Comparison of ENCODE assay signal across 9 mouse cellular contexts in genomic region chr5:149527999-149528729, GRCm38 (mm10). TPM values are rescaled to one million over a fixed set of nuclear protein-coding genes. Genes with fewer than 3 reads are reported as not detected.
DNase-seq lines count a peak whose midpoint lies in the region; ATAC-seq lines count a peak whose summit lies in the region.
"Had no signal": no experiment of that assay in that cellular context is flagged by ENCODE, and none has a peak within 500 bp of the region (broad histone marks: within the 10 kb centered on the region; RNA-seq: fewer than 3 reads in every experiment).

Wdr95 (plus strand) TSS chr5:149528679.

- ATAC-seq in forebrain, embryonic 12.5 days (ENCODE audit: low FRiP score): peak; percentile 83
- 0 out of 2 replicates have a peak, but pooled peaks have one; percentile 26 for ATAC-seq in intestine, embryonic 15.5 days
- ATAC-seq in neural tube, embryonic 14.5 days (ENCODE audit: low read depth): peak; percentile 73
- no peak for ATAC-seq in liver, embryonic 11.5 days (replicated peaks; ENCODE audit: low FRiP score)

- intact Hi-C loops in left cerebral cortex, postnatal 25 days (cut with DNase I): loop anchor here (10.0 kb wide), 2 partner anchors 343 to 713 kb away; partner anchors contain the start of genes Hmgb1 and Uspl1

- 12% methylated on average over 29 of the region's 29 CpGs for WGBS in forebrain, embryonic 12.5 days
- 29% methylated on average over 29 of the region's 29 CpGs for WGBS in intestine, embryonic 15.5 days
- 7% methylated on average over 29 of the region's 29 CpGs for WGBS in neural tube, embryonic 14.5 days
- 43% methylated on average over 29 of the region's 29 CpGs for WGBS in liver, embryonic 11.5 days

- peaks cover 61% of the 10 kb centered on the region for H3K4me1 ChIP-seq in forebrain, embryonic 12.5 days
- H3K4me1 ChIP-seq in intestine, embryonic 15.5 days (replicated peaks): peaks cover 7% of the 10 kb centered on the region
- peaks cover 36% of the 10 kb centered on the region for H3K4me1 ChIP-seq in neural tube, embryonic 14.5 days (ENCODE audit: control insufficient read depth, insufficient read depth, low read length)
- no peaks in the 10 kb centered on the region; the same call in 1 of the 2 replicates for H3K4me1 ChIP-seq in liver, embryonic 11.5 days (replicated peaks; ENCODE audit: control insufficient read depth, insufficient read depth, low read length)
- H3K4me1 ChIP-seq: liver, embryonic 15.5 days had no signal

- no peaks in the 10 kb centered on the region for H3K9me3 ChIP-seq in forebrain, embryonic 12.5 days
- H3K9me3 ChIP-seq in intestine, embryonic 15.5 days: no peaks in the 10 kb centered on the region
- H3K9me3 ChIP-seq in neural tube, embryonic 14.5 days (ENCODE audit: control insufficient read depth, low read length): no peaks in the 10 kb centered on the region
- H3K9me3 ChIP-seq in liver, embryonic 11.5 days (ENCODE audit: control insufficient read depth, low read length): no peaks in the 10 kb centered on the region
- H3K9me3 ChIP-seq: liver, embryonic 15.5 days had no signal

- peak within 1 kb of the TSS; percentile 32 for H3K4me2 ChIP-seq in forebrain, embryonic 12.5 days
- H3K4me2 ChIP-seq in intestine, embryonic 15.5 days (replicated peaks): peak within 1 kb of the TSS; percentile 24; the same call in 1 of the 2 replicates
- peak within 1 kb of the TSS; percentile 38 for H3K4me2 ChIP-seq in neural tube, embryonic 14.5 days (ENCODE audit: low read depth, low read length)
- H3K4me2 ChIP-seq in liver, embryonic 11.5 days: no peak within 1 kb of the TSS; the same call in 1 of the 2 replicates
- H3K4me2 ChIP-seq: liver, embryonic 15.5 days had no signal

- peak within 1 kb of the TSS; percentile 90 for H3K27ac ChIP-seq in forebrain, embryonic 12.5 days
- H3K27ac ChIP-seq in intestine, embryonic 15.5 days: no peak within 1 kb of the TSS
- H3K27ac ChIP-seq in neural tube, embryonic 14.5 days (ENCODE audit: low read depth, low read length): peak within 1 kb of the TSS; percentile 85
- no peak within 1 kb of the TSS for H3K27ac ChIP-seq in liver, embryonic 11.5 days (ENCODE audit: low read depth, low read length)
- H3K27ac ChIP-seq: liver, embryonic 15.5 days had no signal

- H3K9ac ChIP-seq in forebrain, embryonic 12.5 days: no peak within 1 kb of the TSS; the same call in 1 of the 2 replicates
- no peak within 1 kb of the TSS for H3K9ac ChIP-seq in intestine, embryonic 15.5 days
- H3K9ac ChIP-seq in neural tube, embryonic 14.5 days (replicated peaks; ENCODE audit: low read depth, low read length): peak within 1 kb of the TSS; percentile 34; the same call in 1 of the 2 replicates
- H3K9ac ChIP-seq in liver, embryonic 11.5 days (ENCODE audit: low read depth, low read length): no peak within 1 kb of the TSS
- H3K9ac ChIP-seq: liver, embryonic 15.5 days had no signal

- no peak within 1 kb of the TSS for H3K4me3 ChIP-seq in forebrain, embryonic 12.5 days (replicated peaks)
- no peak within 1 kb of the TSS for H3K4me3 ChIP-seq in intestine, embryonic 15.5 days (replicated peaks)
- no peak within 1 kb of the TSS; the same call in 1 of the 2 replicates for H3K4me3 ChIP-seq in neural tube, embryonic 14.5 days (ENCODE audit: low read depth, low read length)
- no peak within 1 kb of the TSS for H3K4me3 ChIP-seq in liver, embryonic 11.5 days (ENCODE audit: low read depth, low read length)
- H3K4me3 ChIP-seq: liver, embryonic 15.5 days had no signal

- H3K36me3 ChIP-seq in forebrain, embryonic 12.5 days (replicated peaks): no peaks in the 10 kb centered on the region
- no peaks in the 10 kb centered on the region for H3K36me3 ChIP-seq in intestine, embryonic 15.5 days
- H3K36me3 ChIP-seq in neural tube, embryonic 14.5 days (ENCODE audit: control insufficient read depth, insufficient read depth, low read length): no peaks in the 10 kb centered on the region
- no peaks in the 10 kb centered on the region for H3K36me3 ChIP-seq in liver, embryonic 11.5 days (ENCODE audit: control insufficient read depth, insufficient read depth, low read length)
- H3K36me3 ChIP-seq: liver, embryonic 15.5 days had no signal

- peak; percentile 5 for DNase-seq in ovary, adult 18-20 months (ENCODE audit: low spot score)
- DNase-seq in ovary, postnatal 10 days (ENCODE audit: low spot score): no peak
- DNase-seq in left cerebral cortex, postnatal 25 days (ENCODE audit: low spot score in 2 of 2): peak; percentile 58 to 73
- no peak for DNase-seq in thymus, postnatal 36 days
- no peak for DNase-seq in liver, embryonic 11.5 days (ENCODE audit: low spot score)

- 0 out of 2 replicates have a peak, but pooled peaks cover 3% of the 10 kb centered on the region for H3K27me3 ChIP-seq in forebrain, embryonic 12.5 days
- no peaks in the 10 kb centered on the region for H3K27me3 ChIP-seq in intestine, embryonic 15.5 days (replicated peaks)
- H3K27me3 ChIP-seq in neural tube, embryonic 14.5 days (ENCODE audit: control insufficient read depth, insufficient read depth, low read length): no peaks in the 10 kb centered on the region
- no peaks in the 10 kb centered on the region for H3K27me3 ChIP-seq in liver, embryonic 11.5 days (replicated peaks; ENCODE audit: control insufficient read depth, insufficient read depth, low read length)
- H3K27me3 ChIP-seq: liver, embryonic 15.5 days had no signal

RNA-seq across cellular contexts. Expression of gene Wdr95, which starts in this region (rescaled TPM):
- 0.17 and 0.68 TPM in 2 replicates for polyA plus RNA-seq in forebrain, embryonic 12.5 days (2016; fragmentation: Nextera tagmentation; extraction: Ambion mirVana)
- polyA plus RNA-seq in intestine, embryonic 15.5 days (2015; fragmentation: Nextera tagmentation; extraction: Ambion mirVana): not detected in 2 replicates
- total RNA-seq in left cerebral cortex, postnatal 25 days (2021): under 1 TPM; 0.53 to 0.85 TPM
- 0.25 and 0.50 TPM in 2 replicates for polyA plus RNA-seq in neural tube, embryonic 14.5 days (2014; fragmentation: Nextera tagmentation; extraction: Ambion mirVana)
- polyA plus RNA-seq in liver, embryonic 11.5 days (2014; fragmentation: Nextera tagmentation; extraction: Ambion mirVana): not detected in 2 replicates
- polyA plus RNA-seq: liver, embryonic 15.5 days had no signal

Comparison
In these comparisons a context has a peak if more than half of its experiments do, and no peak if none do; other contexts are left out.
1. Peak in ATAC-seq, H3K27ac ChIP-seq and H3K4me2 ChIP-seq in forebrain, embryonic 12.5 days; RNA of the gene not detected or under 1 TPM.
2. Peak in ATAC-seq and H3K4me2 ChIP-seq in intestine, embryonic 15.5 days; RNA of the gene not detected or under 1 TPM.
3. Peak in DNase-seq in left cerebral cortex, postnatal 25 days; RNA of the gene not detected or under 1 TPM.
4. Peak in ATAC-seq, H3K27ac ChIP-seq, H3K9ac ChIP-seq and H3K4me2 ChIP-seq in neural tube, embryonic 14.5 days; RNA of the gene not detected or under 1 TPM.